Mouse (Mus musculus) right cerebral cortex, adult 2 months (tissue): Measurements from ENCODE around the gene Ogdhl.

ENCODE experiments used
- DNase-seq, 2 experiments: peaks; one replicate each; pipeline ENCODE4 v3.0.0; 2021 to 2022; ENCODE audit warnings: low spot score in 2 of 2

The Ogdhl gene

DNA sequence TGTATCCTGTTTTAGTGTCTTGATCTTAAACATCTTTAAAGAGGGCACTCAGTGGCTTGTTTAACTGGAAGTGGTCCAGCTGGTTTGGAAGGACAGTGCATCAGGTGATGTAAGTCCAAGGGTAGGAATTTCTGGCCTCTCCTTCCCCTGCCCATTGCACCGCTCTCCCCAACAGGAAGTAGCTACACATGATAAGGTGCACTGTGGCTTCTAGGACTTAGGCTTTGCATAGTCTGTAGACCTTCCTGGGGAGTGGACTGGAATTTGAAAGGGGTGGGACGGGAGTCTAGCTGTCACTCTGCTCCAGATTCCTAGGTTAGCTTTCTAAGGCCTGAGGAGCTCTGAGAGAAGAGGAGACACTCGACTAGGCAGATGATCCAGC lies 58.3 kb downstream of the Ogdhl start:
- DNase-seq, result no peak

DNA sequence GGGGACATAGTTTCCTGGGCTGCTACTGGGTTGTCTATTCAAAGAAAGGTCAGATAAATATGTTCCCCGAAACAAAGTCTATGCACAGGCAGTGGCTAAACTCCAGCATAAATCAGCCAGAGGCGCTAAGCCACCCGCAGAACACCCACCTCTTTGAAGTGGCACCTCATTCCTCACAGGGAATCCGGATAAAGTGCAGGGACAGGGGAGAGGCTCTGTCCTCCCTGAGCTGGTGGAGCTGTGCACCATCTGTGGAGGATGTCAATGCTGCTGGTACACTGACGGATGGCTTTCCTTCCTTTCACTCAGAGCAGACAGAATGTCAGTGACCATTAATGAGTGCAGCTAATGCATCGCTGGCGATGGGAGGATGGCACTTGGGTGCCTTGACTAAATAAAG lies 59.2 kb downstream of the Ogdhl start:
- DNase-seq, result peak in 1 of 2 experiments; percentile 4

DNA sequence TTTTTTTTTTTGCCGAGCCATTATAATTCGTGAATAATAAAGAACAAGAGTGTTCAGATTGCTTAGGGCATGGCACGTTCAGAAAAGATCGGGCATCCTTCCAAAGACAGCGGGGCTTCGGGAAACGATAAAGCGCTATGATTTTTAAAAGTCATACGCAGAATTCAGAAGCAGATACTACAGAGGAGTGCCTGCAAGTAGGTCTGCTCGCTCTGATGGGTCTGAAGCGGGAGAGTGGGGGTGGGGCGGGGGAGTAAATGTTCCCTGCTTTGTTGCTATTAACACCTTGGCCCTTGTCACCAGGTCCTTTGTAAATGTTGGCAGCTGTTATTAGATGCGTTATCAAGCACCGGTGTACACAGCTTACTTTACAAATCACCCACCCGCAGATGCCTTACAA lies 59.8 kb downstream of the Ogdhl start:
- DNase-seq, result no peak

DNA sequence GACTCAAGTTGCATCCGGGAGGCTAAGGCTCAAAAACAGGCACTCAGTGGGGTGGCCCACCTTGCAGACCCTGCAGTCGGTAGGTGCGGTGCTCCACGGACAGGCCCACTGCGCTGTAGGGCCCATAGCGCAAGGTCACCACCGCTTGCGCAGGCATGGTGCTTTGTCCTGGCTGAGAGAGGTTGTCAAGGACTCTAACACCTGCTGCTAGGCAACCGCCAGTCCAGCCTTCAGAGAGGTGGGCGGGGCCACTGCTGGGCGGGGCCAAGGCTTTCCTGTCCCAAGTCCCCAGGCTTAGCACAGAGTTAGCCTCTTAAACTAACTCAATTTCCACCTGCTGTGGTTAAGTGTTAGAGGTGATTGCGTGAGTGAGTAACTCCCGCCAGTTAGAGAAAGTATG lies 66.4 kb downstream of the Ogdhl start, which contains the start of gene 1700024G13Rik:
Gene 1700024G13Rik, minus strand, starts transcription at position 196 of the 400 bp plus-strand sequence.
- no peak for DNase-seq
